Mouse (Mus musculus) layer of hippocampus, postnatal 36 days (tissue): ENCODE data around the gene Axin1. TPM values are rescaled to one million over a fixed set of nuclear protein-coding genes. Genes with fewer than 3 reads are reported as not detected.
A peak's percentile ranks its signal among the peaks of the same experiment; 100 is the strongest.

Source experiments
- DNase-seq, 2 experiments: peaks; one replicate each; pipeline ENCODE4 v3.0.0; 2022
- total RNA-seq, 2 experiments: library from RNA; stranded (reverse); gene quantifications; 2 replicates each; pipeline ENCODE4 v1.2.3; 2021

Gene Axin1
- total RNA-seq, 2 experiments from 2014 or later, result 23.0 to 24.8 TPM

DNA sequence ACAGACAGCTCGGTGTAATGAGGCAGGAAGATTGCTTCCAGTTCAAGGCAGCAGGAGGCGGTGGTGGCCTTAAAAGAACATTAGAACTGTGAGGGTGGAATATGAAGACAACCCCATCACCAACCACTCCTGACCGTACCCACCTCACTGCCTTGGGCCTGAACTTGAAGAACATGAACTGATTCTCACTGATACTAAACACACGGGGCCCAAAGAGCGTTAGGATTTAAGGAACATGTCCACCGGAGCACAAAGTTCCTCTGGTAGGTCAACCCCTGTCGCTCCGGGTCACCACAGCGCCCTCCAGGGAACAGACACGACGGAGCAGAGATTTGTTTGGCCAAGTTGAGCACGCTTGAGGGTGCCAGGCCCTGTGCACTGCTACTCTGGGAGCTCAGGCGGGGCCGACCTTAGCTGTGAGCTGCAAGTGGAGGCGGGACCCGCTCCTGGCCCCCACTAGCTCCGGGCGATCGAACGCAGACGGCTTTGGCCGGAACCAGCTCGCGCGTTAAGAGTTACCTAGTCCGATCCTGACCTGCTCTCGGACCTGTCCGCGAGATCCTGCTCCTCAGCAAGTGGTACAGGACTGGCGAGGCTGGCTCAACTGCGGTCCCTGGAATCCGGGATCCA is 105.1 kb downstream of the Axin1 start:
- DNase-seq, result no peak

DNA sequence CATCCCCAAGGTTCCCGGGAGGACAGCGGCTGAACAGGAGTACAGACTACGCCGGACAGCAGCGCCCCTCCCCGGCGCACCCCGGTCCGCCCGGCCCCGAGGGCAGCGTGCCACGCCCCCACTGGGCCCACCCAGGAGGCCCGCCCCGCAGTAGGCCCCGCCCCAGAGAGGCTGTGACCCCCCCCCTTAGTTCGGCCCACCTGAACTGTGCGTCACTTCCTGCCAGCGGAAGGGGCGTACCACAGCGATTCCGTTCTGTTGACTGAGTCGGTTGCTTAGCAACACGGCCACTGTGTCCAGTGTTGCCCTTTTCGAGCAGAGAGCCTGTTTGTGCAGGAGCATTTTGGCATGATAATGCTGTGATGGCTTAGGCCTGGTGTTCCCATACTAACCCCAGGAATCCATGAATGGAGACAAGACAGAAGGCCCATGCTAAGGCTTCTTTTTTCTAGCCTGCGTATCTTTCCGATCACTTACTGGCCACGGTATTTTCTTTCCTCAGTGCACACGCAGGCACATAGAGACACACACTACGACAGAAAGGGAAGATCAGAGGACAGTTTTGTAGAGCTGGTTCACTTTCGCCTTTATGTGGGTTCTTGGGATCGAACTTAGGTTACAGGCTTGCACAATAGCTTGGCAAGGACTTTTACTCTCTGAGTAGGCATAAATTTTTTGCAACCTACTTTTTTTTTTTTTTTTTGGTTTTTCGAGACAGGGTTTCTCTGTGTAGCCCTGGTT is 105.8 kb downstream of the Axin1 start, which contains the start of gene Fam234a:
Fam234a (minus strand) TSS at position 142 of the 741 bp plus-strand sequence.
- peak; percentile 87 to 91 for DNase-seq

Other genes with a start within 250 kb of the Axin1 start
- 10 to 100 TPM; 49.6 to 55.5 TPM for gene Rab40c, start 219.0 kb upstream of the Axin1 start, total RNA-seq
- 100 to 1,000 TPM; 125 to 129 TPM for gene Pigq, start 193.8 kb upstream of the Axin1 start, total RNA-seq
- gene Nhlrc4, start 193.7 kb upstream of the Axin1 start, total RNA-seq, result under 1 TPM; 0.17 to 0.61 TPM
- gene A930017K11Rik, start 186.1 kb upstream of the Axin1 start, total RNA-seq, result under 1 TPM; 0.95 to 0.96 TPM
- 10 to 100 TPM; 52.5 to 60.2 TPM for gene Capn15, start 152.9 kb upstream of the Axin1 start, total RNA-seq
- 100 to 1,000 TPM in 1 of 2 experiments, 10 to 100 TPM in 1; 99.5 to 112 TPM for gene Rab11fip3, start 69.1 kb upstream of the Axin1 start, total RNA-seq
- gene Decr2, start 48.4 kb upstream of the Axin1 start, total RNA-seq, result 10 to 100 TPM; 25.5 to 26.5 TPM
- 1 to 10 TPM; 4.6 to 5.0 TPM for gene Nme4, start 43.1 kb upstream of the Axin1 start, total RNA-seq
- gene Tmem8, start 25.4 kb upstream of the Axin1 start, total RNA-seq, result 10 to 100 TPM; 10.8 to 11.9 TPM
- gene Mrpl28, start 15.2 kb upstream of the Axin1 start, total RNA-seq, result 10 to 100 TPM; 64.5 to 66.3 TPM
- gene Pdia2, start 60.4 kb downstream of the Axin1 start, total RNA-seq, result under 1 TPM in 1 of 2 experiments, not detected in 1; 0.57 TPM
- gene Rgs11, start 64.3 kb downstream of the Axin1 start, total RNA-seq, result 10 to 100 TPM; 46.5 to 48.8 TPM
- gene Arhgdig, start 69.1 kb downstream of the Axin1 start, total RNA-seq, result 10 to 100 TPM; 66.2 to 75.5 TPM
- 10 to 100 TPM; 14.2 to 17.9 TPM for gene Fam234a, start 105.6 kb downstream of the Axin1 start, total RNA-seq
- 10 to 100 TPM; 90.0 to 93.2 TPM for gene Luc7l, start 114.2 kb downstream of the Axin1 start, total RNA-seq